8 mouse cellular contexts compared by ENCODE assay signal in the genomic region with DNA sequence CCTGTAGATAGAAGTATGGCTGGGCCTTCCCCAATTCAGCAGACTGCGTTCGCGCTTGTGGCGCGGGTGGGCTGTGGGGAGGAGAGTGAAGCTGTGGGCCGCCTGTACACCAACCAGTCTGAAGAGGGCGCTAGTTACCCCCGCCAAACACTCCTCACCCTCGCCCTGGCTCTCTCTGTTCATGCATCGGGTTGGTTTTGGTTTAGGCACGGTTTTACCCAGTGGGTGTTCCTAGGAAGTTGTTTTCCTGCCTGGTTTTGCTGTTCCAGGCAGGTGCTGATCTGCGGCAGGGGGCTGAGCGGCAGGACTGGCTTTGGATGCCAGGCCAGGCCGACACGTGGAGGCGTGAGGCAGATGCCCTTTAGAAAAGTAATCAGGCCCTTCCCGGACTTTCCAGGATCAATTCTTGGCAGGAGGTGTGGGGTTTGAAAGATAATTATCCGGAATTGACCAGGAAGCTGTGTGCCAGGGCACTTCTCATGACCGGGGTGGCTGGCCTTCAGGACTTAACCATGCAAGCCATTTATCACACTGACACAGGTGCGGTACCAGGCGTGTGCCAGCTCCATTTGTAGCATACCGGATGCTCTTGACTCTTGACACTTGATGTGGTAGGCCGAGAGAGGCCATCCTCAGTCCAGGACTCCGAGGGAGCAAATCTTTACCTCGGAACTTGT. TPM values are rescaled to one million over a fixed set of nuclear protein-coding genes. Genes with fewer than 3 reads are reported as not detected.
DNase-seq lines count a peak whose midpoint lies in the region; ATAC-seq and TF ChIP-seq lines count a peak whose summit lies in the region.

No protein-coding gene starts in this region.

- H3K9me3 ChIP-seq in ES-Bruce4 (replicated peaks; ENCODE audit: control insufficient read depth, insufficient read depth, low read length, poor library complexity, severe bottlenecking) = no peaks in the 10 kb centered on the region
- no peaks in the 10 kb centered on the region for H3K9me3 ChIP-seq in embryonic facial prominence, embryonic 11.5 days (replicated peaks; ENCODE audit: control insufficient read depth, low read length)
- H3K9me3 ChIP-seq in hindbrain, embryonic 13.5 days = no peaks in the 10 kb centered on the region
- no peaks in the 10 kb centered on the region for H3K9me3 ChIP-seq in liver, postnatal 0 days (ENCODE audit: low read length)
- H3K9me3 ChIP-seq in neural tube, embryonic 11.5 days (ENCODE audit: control insufficient read depth, low read length) = no peaks in the 10 kb centered on the region

- no peak for TF ChIP-seq POLR2A in ES-Bruce4 (IDR thresholded peaks at IDR 0.05; ENCODE audit: insufficient read depth, low read length)

- peak overlapping the region; percentile 69 for H3K4me3 ChIP-seq in ES-Bruce4 (ENCODE audit: low read depth, low read length)
- H3K4me3 ChIP-seq in embryonic facial prominence, embryonic 11.5 days (ENCODE audit: low read depth, low read length) = peak overlapping the region; percentile 50
- H3K4me3 ChIP-seq in hindbrain, embryonic 13.5 days = peak overlapping the region; percentile 63
- H3K4me3 ChIP-seq in liver, postnatal 0 days (ENCODE audit: low read depth, low read length) = peak overlapping the region; percentile 56
- peak overlapping the region; percentile 56 for H3K4me3 ChIP-seq in neural tube, embryonic 11.5 days (ENCODE audit: low read depth, low read length)

- no peaks in the 10 kb centered on the region for H3K27me3 ChIP-seq in ES-Bruce4 (ENCODE audit: control insufficient read depth, insufficient read depth, low read length, poor library complexity, severe bottlenecking)
- H3K27me3 ChIP-seq in embryonic facial prominence, embryonic 11.5 days (ENCODE audit: control insufficient read depth, insufficient read depth, low read length) = peaks cover 14% of the 10 kb centered on the region
- H3K27me3 ChIP-seq in hindbrain, embryonic 13.5 days = no peaks in the 10 kb centered on the region
- no peaks in the 10 kb centered on the region for H3K27me3 ChIP-seq in liver, postnatal 0 days (ENCODE audit: insufficient read depth, low read length)
- H3K27me3 ChIP-seq in neural tube, embryonic 11.5 days (ENCODE audit: control insufficient read depth, insufficient read depth, low read length) = peaks cover 12% of the 10 kb centered on the region; the same call in 1 of the 2 replicates

- no peak for TF ChIP-seq EP300 in ES-Bruce4 (IDR thresholded peaks at IDR 0.05; ENCODE audit: insufficient read depth, low read depth, low read length)
- no peak for TF ChIP-seq EP300 in liver, postnatal 0 days (IDR thresholded peaks at IDR 0.05; ENCODE audit: low read depth)

- DNase-seq in B cell, adult 2 months = peak; percentile 88 to 89
- peak; percentile 46 for DNase-seq in embryonic facial prominence, embryonic 11.5 days (ENCODE audit: low spot score)
- DNase-seq in liver, postnatal 0 days = peak; percentile 75
- peak; percentile 67 for DNase-seq in neural tube, embryonic 11.5 days (ENCODE audit: low spot score)
- peak; percentile 83 for DNase-seq in thymus, postnatal 14 days
- no peak for DNase-seq in ovary, adult 18-20 months (ENCODE audit: low spot score)

- no peak for ATAC-seq in embryonic facial prominence, embryonic 11.5 days (replicated peaks; ENCODE audit: insufficient number of reproducible peaks, low FRiP score, low TSS enrichment, low read depth)
- ATAC-seq in hindbrain, embryonic 13.5 days (ENCODE audit: low FRiP score) = peak; percentile 19
- ATAC-seq in liver, postnatal 0 days = peak; percentile 59
- 0 out of 2 replicates have a peak, but pooled peaks have one; percentile 45 for ATAC-seq in neural tube, embryonic 11.5 days (ENCODE audit: insufficient read depth, low FRiP score, low TSS enrichment)

- WGBS in embryonic facial prominence, embryonic 11.5 days = 20% methylated on average over 25 of the region's 25 CpGs
- 20% methylated on average over 25 of the region's 25 CpGs for WGBS in hindbrain, embryonic 13.5 days
- WGBS in liver, postnatal 0 days (ENCODE audit: insufficient replicate concordance) = 11% methylated on average over 25 of the region's 25 CpGs
- 20% methylated on average over 25 of the region's 25 CpGs for whole genome bisulfite sequencing in neural tube, embryonic 11.5 days

- H3K4me2 ChIP-seq in embryonic facial prominence, embryonic 11.5 days (ENCODE audit: low read depth, low read length) = peak overlapping the region; percentile 96
- peak overlapping the region; percentile 91 for H3K4me2 ChIP-seq in hindbrain, embryonic 13.5 days
- H3K4me2 ChIP-seq in liver, postnatal 0 days (ENCODE audit: low read depth, low read length) = peak overlapping the region; percentile 98
- H3K4me2 ChIP-seq in neural tube, embryonic 11.5 days (ENCODE audit: low read depth) = peak overlapping the region; percentile 97

- H3K9ac ChIP-seq in ES-Bruce4 (ENCODE audit: low read depth, poor library complexity, severe bottlenecking) = peak overlapping the region; percentile 63
- no peak overlapping the region for H3K9ac ChIP-seq in embryonic facial prominence, embryonic 11.5 days (replicated peaks; ENCODE audit: low read length)
- H3K9ac ChIP-seq in hindbrain, embryonic 13.5 days = peak overlapping the region; percentile 86
- peak overlapping the region; percentile 77 for H3K9ac ChIP-seq in liver, postnatal 0 days (replicated peaks)
- H3K9ac ChIP-seq in neural tube, embryonic 11.5 days (ENCODE audit: low read length) = peak overlapping the region; percentile 77

- no peaks in the 10 kb centered on the region for H3K36me3 ChIP-seq in ES-Bruce4 (ENCODE audit: control insufficient read depth, insufficient read depth, low read length, poor library complexity, severe bottlenecking)
- H3K36me3 ChIP-seq in embryonic facial prominence, embryonic 11.5 days (replicated peaks; ENCODE audit: control insufficient read depth, insufficient read depth, low read depth, low read length) = no peaks in the 10 kb centered on the region
- H3K36me3 ChIP-seq in hindbrain, embryonic 13.5 days = no peaks in the 10 kb centered on the region
- no peaks in the 10 kb centered on the region for H3K36me3 ChIP-seq in liver, postnatal 0 days (replicated peaks; ENCODE audit: insufficient read depth, low read length)
- H3K36me3 ChIP-seq in neural tube, embryonic 11.5 days (ENCODE audit: control insufficient read depth, insufficient read depth, low read length) = no peaks in the 10 kb centered on the region

- peak overlapping the region; percentile 72 for H3K27ac ChIP-seq in ES-Bruce4 (ENCODE audit: insufficient read depth, low read length)
- H3K27ac ChIP-seq in embryonic facial prominence, embryonic 11.5 days (replicated peaks; ENCODE audit: low read depth, low read length) = no peak overlapping the region
- peak overlapping the region; percentile 89 for H3K27ac ChIP-seq in hindbrain, embryonic 13.5 days
- peak overlapping the region; percentile 53 for H3K27ac ChIP-seq in liver, postnatal 0 days (ENCODE audit: low read depth)
- H3K27ac ChIP-seq in neural tube, embryonic 11.5 days (ENCODE audit: low read depth, low read length) = peak overlapping the region; percentile 54; the same call in 1 of the 2 replicates

- peaks cover 4% of the 10 kb centered on the region for H3K4me1 ChIP-seq in ES-Bruce4 (ENCODE audit: control insufficient read depth, insufficient read depth, low read length)
- H3K4me1 ChIP-seq in embryonic facial prominence, embryonic 11.5 days (ENCODE audit: control insufficient read depth, insufficient read depth, low read length) = no peaks in the 10 kb centered on the region
- peaks cover 48% of the 10 kb centered on the region for H3K4me1 ChIP-seq in hindbrain, embryonic 13.5 days (replicated peaks)
- peaks cover 26% of the 10 kb centered on the region for H3K4me1 ChIP-seq in liver, postnatal 0 days (ENCODE audit: insufficient read depth)
- H3K4me1 ChIP-seq in neural tube, embryonic 11.5 days (ENCODE audit: control insufficient read depth, insufficient read depth, low read length) = peaks cover 12% of the 10 kb centered on the region; the same call in 1 of the 2 replicates

- peak; percentile 89 for TF ChIP-seq CTCF in ES-Bruce4 (IDR thresholded peaks at IDR 0.05; ENCODE audit: low read depth, low read length)
- peak; percentile 74 for TF ChIP-seq CTCF in liver, postnatal 0 days (IDR thresholded peaks at IDR 0.05; ENCODE audit: low read depth)

RNA-seq across cellular contexts. Expression of a gene that starts 8.8 kb away (rescaled TPM):
- 13.4 and 14.6 TPM in 2 replicates for polyA plus RNA-seq in ES-Bruce4 (2011; ENCODE audit: insufficient read depth, insufficient read length, low read depth, missing spikeins)
- 1.8 and 2.4 TPM in 2 replicates for polyA plus RNA-seq in embryonic facial prominence, embryonic 11.5 days (2014; fragmentation: Nextera tagmentation; extraction: Ambion mirVana)
- polyA plus RNA-seq in hindbrain, embryonic 13.5 days (2015; fragmentation: Nextera tagmentation; extraction: Ambion mirVana) = 13.2 and 15.5 TPM in 2 replicates
- polyA plus RNA-seq in liver, postnatal 0 days (2015; fragmentation: Nextera tagmentation; extraction: Ambion mirVana) = 4.3 and 4.5 TPM in 2 replicates
- 11.2 and 13.9 TPM in 2 replicates for polyA plus RNA-seq in neural tube, embryonic 11.5 days (2014; fragmentation: Nextera tagmentation; extraction: Ambion mirVana)

RNA-seq across cellular contexts. Expression of a gene that starts 18.2 kb away (rescaled TPM):
- polyA plus RNA-seq in ES-Bruce4 (2011; ENCODE audit: insufficient read depth, insufficient read length, low read depth, missing spikeins) = 11.3 and 11.5 TPM in 2 replicates
- 0.66 and 0.76 TPM in 2 replicates for polyA plus RNA-seq in embryonic facial prominence, embryonic 11.5 days (2014; fragmentation: Nextera tagmentation; extraction: Ambion mirVana)
- 5.4 and 9.0 TPM in 2 replicates for polyA plus RNA-seq in hindbrain, embryonic 13.5 days (2015; fragmentation: Nextera tagmentation; extraction: Ambion mirVana)
- polyA plus RNA-seq in liver, postnatal 0 days (2015; fragmentation: Nextera tagmentation; extraction: Ambion mirVana) = 0.90 and 1.0 TPM in 2 replicates
- 0.95 and 1.7 TPM in 2 replicates for polyA plus RNA-seq in neural tube, embryonic 11.5 days (2014; fragmentation: Nextera tagmentation; extraction: Ambion mirVana)
